Mouse (Mus musculus) heart, adult 2 months (tissue): ENCODE data around the gene Tmem63b.

ENCODE experiments used
- CTCF ChIP-seq: fragments of 200-600 bp; IDR thresholded peaks from 2 replicates; pipeline ENCODE4 v1.8.1; 2022; ENCODE audit warnings: antibody characterized with exemption, mild to moderate bottlenecking, moderate library complexity
- POLR2A ChIP-seq: fragments of 200-500 bp; IDR thresholded peaks from 2 replicates; pipeline ENCODE4 v1.6.1; 2011; ENCODE audit warnings: mild to moderate bottlenecking, low read depth, low read length, control low read depth; ENCODE audit not compliant: insufficient read depth

DNA sequence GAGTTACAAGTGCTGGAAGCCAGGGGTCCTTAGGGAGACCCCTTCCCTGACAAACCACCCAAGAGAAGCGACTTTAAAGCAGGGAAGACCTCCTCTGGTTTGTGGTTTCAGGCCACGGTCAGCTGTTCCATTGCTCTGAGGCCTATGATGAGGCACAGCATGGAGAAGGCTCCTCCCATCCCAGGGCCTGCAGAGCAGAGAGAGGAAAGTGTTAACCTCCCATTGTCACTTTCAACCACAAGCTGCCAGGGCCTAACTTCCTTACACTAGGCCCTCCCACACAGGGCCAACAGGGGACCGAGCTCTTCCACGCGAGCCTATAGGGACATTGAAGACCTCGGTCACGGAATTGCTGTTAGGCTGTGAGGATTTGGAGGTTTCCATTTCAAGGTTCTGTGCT, 16.5 kb upstream of the Tmem63b start:
- no peak for TF ChIP-seq POLR2A
- no peak for TF ChIP-seq CTCF
